Mouse (Mus musculus): ENCODE measurements around the gene Adamts14. TPM values are rescaled to one million over a fixed set of nuclear protein-coding genes. Genes with fewer than 3 reads are reported as not detected.

The Adamts14 gene
- polyA plus RNA-seq, 2 experiments = 0.13 to 0.21 TPM

DNA sequence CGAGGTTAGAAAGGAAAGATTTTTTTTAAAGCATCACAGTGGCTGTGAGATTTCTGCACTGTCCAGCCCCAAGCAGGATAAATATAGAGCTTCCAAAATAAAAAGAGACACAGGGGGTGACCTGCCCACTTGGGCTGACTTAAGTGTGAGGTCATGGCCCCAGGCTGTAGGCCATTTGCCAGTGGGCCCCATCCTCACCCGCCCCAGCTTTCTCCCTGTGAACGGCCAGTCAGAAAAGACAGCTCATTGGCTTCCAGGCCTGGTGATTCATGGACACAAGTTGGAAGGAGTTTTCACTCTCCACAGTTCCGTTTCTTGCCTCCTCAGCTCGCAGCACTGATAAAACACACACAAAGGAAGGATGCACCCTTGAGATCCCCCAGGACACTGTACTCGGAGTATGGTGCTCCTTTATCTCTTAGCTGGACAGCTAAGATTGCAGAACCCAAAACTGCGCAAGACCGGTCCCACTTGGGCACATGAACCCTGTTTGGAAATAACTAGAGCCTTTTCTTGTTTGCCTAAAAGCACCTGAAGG is 1.1 kb downstream of the Adamts14 start:
- H3K9me3 ChIP-seq (ENCODE audit: control insufficient read depth, low read length) = no peaks in the 10 kb centered on the region
- H3K4me2 ChIP-seq (ENCODE audit: low read depth) = no peak overlapping the region
- DNase-seq (ENCODE audit: low read depth in 3 of 3, low spot score in 3 of 3) = no peak
- TF ChIP-seq EP300 (IDR thresholded peaks at IDR 0.05; ENCODE audit: low read depth) = no peak
- no peak for TF ChIP-seq CTCF (IDR thresholded peaks at IDR 0.05; ENCODE audit: low read depth)
- H3K27me3 ChIP-seq (ENCODE audit: control insufficient read depth, insufficient read depth, low read length) = peaks cover 20% of the 10 kb centered on the region
- H3K4me1 ChIP-seq (replicated peaks; ENCODE audit: control insufficient read depth in 2 of 2, insufficient read depth in 2 of 2, low read length in 1 of 2) = 0 out of 4 replicates have a peak, but pooled peaks cover 0 to 3% of the 10 kb centered on the region in 2 experiments
- 42% methylated on average over 8 of the region's 8 CpGs for WGBS (ENCODE audit: insufficient replicate concordance)
- H3K27ac ChIP-seq = no peak overlapping the region
- no peak for ATAC-seq (ENCODE audit: insufficient read depth)
- H3K36me3 ChIP-seq (replicated peaks; ENCODE audit: control insufficient read depth, insufficient read depth, low read depth) = no peaks in the 10 kb centered on the region
- no peak overlapping the region for H3K9ac ChIP-seq (replicated peaks)
- H3K4me3 ChIP-seq (ENCODE audit: insufficient read depth in 1 of 2, low read depth in 2 of 2, low read length in 2 of 2) = no peak overlapping the region

- WGBS (ENCODE audit: insufficient replicate concordance) = 41% methylated on average over 5 of the region's 5 CpGs
- H3K4me2 ChIP-seq (ENCODE audit: low read depth) = no peak overlapping the region
- H3K4me3 ChIP-seq (ENCODE audit: insufficient read depth in 1 of 2, low read depth in 2 of 2, low read length in 2 of 2) = no peak overlapping the region
- TF ChIP-seq EP300 (IDR thresholded peaks at IDR 0.05; ENCODE audit: low read depth) = no peak
- no peak for TF ChIP-seq CTCF (IDR thresholded peaks at IDR 0.05; ENCODE audit: low read depth)
- no peak for ATAC-seq (ENCODE audit: insufficient read depth)
- peaks cover 2% of the 10 kb centered on the region for H3K27me3 ChIP-seq (ENCODE audit: control insufficient read depth, insufficient read depth, low read length)
- no peaks in the 10 kb centered on the region for H3K4me1 ChIP-seq (replicated peaks; ENCODE audit: control insufficient read depth in 2 of 2, insufficient read depth in 2 of 2, low read length in 1 of 2)
- H3K27ac ChIP-seq = no peak overlapping the region
- H3K9ac ChIP-seq (replicated peaks) = no peak overlapping the region
- DNase-seq (ENCODE audit: low read depth in 3 of 3, low spot score in 3 of 3) = no peak
- no peaks in the 10 kb centered on the region for H3K9me3 ChIP-seq (ENCODE audit: control insufficient read depth, low read length)
- H3K36me3 ChIP-seq (replicated peaks; ENCODE audit: control insufficient read depth, insufficient read depth, low read depth) = no peaks in the 10 kb centered on the region
These were observed 5.9 kb downstream of the Adamts14 start for GRCm38 (mm10) chr10:61267378-61267777.

DNA sequence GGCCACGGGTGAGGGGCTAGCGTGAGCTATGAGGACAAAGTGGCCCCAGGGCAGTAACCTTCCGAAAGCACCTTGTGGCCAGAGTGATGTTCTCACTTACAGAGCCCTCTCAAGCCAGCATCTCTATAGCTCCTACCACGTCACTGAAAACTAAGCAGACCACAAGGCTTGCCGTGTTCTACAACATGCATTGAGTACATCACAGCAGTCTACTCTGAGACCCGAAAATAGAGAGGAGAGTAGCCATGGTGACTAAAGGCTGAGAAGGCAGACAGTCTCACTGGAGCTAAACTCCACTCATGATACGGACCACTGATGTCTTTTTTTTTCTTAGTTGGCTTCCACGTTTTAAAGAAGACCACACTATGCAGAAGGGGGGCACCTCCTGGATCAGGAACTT is 9.6 kb downstream of the Adamts14 start:
- no peak for DNase-seq (ENCODE audit: low read depth in 3 of 3, low spot score in 3 of 3)
- no peaks in the 10 kb centered on the region for H3K4me1 ChIP-seq (replicated peaks; ENCODE audit: control insufficient read depth in 2 of 2, insufficient read depth in 2 of 2, low read length in 1 of 2)
- no peaks in the 10 kb centered on the region for H3K36me3 ChIP-seq (replicated peaks; ENCODE audit: control insufficient read depth, insufficient read depth, low read depth)
- no peak overlapping the region for H3K4me3 ChIP-seq (ENCODE audit: insufficient read depth in 1 of 2, low read depth in 2 of 2, low read length in 2 of 2)
- TF ChIP-seq EP300 (IDR thresholded peaks at IDR 0.05; ENCODE audit: low read depth) (no peak), CTCF (IDR thresholded peaks at IDR 0.05; ENCODE audit: low read depth) (no peak)
- H3K9ac ChIP-seq (replicated peaks) = no peak overlapping the region
- no peaks in the 10 kb centered on the region for H3K27me3 ChIP-seq (ENCODE audit: control insufficient read depth, insufficient read depth, low read length)
- H3K4me2 ChIP-seq (ENCODE audit: low read depth) = no peak overlapping the region
- no peak overlapping the region for H3K27ac ChIP-seq
- ATAC-seq (ENCODE audit: insufficient read depth) = no peak
- 48% methylated on average over 8 of the region's 8 CpGs for WGBS (ENCODE audit: insufficient replicate concordance)
- H3K9me3 ChIP-seq (ENCODE audit: control insufficient read depth, low read length) = no peaks in the 10 kb centered on the region

DNA sequence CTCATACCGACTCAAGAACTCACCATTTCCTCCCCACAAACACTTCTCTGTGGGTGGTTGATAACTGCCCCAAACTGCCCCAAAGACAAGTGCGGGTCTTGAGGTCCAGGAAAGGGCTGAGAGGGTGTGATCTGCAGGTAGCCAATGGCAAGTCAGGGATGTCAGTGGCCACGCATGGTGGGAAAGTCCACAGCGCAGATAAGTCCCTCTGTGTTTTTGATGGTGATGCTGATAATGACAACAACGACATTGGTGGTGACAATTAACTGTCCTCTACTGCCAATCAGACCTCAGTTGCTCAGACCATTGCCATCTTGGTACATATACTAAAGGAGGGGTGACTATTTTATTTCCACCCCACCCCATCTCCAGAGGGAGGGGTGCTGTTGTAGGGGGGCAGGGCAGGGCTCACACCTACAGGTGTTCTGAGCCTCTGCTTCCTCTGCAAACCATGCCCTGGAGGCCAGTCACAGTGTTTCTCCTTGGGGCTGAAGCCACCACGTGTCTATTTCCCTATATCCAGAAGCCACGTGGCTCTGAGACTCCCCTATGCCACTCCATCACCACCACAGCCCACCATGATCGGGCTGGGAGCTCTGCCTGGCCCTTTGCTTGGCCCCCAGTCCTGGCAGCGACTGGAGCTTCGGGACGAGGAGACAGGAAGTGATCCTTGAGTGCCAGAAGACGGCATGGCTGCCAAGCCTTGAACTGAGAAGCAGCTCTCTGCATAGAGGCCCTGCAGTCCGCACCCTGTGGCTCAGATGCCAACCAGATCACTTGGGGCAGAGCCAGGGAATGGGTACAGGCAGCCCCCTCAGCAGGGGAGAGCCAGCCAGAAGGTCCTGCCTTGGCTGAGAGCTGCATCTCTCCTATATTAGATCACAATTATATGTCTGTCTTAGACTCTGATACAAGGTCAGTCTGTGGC is 11.7 kb downstream of the Adamts14 start:
- WGBS (ENCODE audit: insufficient replicate concordance) = 27% methylated on average over 13 of the region's 13 CpGs

DNA sequence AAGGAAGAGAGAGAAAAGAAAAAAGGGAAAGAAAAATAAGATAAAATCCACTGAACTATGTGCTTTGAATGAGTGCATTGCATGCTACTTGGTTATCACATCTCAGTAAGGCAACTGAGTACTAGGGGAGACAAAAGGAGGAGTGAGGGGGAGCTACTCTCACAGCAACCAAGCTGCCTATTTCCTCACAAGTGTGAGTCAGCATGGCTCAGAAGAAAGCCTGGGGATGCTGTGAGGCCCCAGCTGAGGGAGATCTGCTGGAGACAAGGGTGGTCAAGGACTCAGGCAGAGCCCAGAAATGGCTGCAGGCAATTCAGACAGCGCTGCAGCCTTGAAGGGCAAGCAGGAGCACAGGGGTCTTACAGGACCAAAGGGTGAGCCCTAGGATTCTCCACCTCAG is 15.1 kb downstream of the Adamts14 start:
- DNase-seq (ENCODE audit: low read depth in 3 of 3, low spot score in 3 of 3) (no peak), ATAC-seq (ENCODE audit: insufficient read depth) (no peak)
- Histone ChIP-seq H3K27me3 (ENCODE audit: control insufficient read depth, insufficient read depth, low read length) (no peaks in the 10 kb centered on the region), H3K4me3 (ENCODE audit: insufficient read depth in 1 of 2, low read depth in 2 of 2, low read length in 2 of 2) (no peak overlapping the region), H3K36me3 (replicated peaks; ENCODE audit: control insufficient read depth, insufficient read depth, low read depth) (no peaks in the 10 kb centered on the region), H3K9me3 (ENCODE audit: control insufficient read depth, low read length) (no peaks in the 10 kb centered on the region), H3K4me2 (ENCODE audit: low read depth) (no peak overlapping the region), H3K27ac (no peak overlapping the region), H3K4me1 (replicated peaks; ENCODE audit: control insufficient read depth in 2 of 2, insufficient read depth in 2 of 2, low read length in 1 of 2) (no peaks in the 10 kb centered on the region), H3K9ac (replicated peaks) (no peak overlapping the region)
- no peak for TF ChIP-seq EP300 (IDR thresholded peaks at IDR 0.05; ENCODE audit: low read depth)
- TF ChIP-seq CTCF (IDR thresholded peaks at IDR 0.05; ENCODE audit: low read depth) = no peak
- WGBS (ENCODE audit: insufficient replicate concordance) = 61% methylated on average over 1 of the region's 1 CpGs

More for the DNA sequence above, 11.7 kb downstream of the Adamts14 start:
- DNase-seq (ENCODE audit: low read depth in 3 of 3, low spot score in 3 of 3) (no peak), ATAC-seq (ENCODE audit: insufficient read depth) (no peak)
- Histone ChIP-seq H3K4me3 (ENCODE audit: insufficient read depth in 1 of 2, low read depth in 2 of 2, low read length in 2 of 2) (no peak overlapping the region), H3K27ac (no peak overlapping the region), H3K36me3 (replicated peaks; ENCODE audit: control insufficient read depth, insufficient read depth, low read depth) (no peaks in the 10 kb centered on the region), H3K27me3 (ENCODE audit: control insufficient read depth, insufficient read depth, low read length) (no peaks in the 10 kb centered on the region), H3K9ac (replicated peaks) (no peak overlapping the region), H3K4me1 (replicated peaks; ENCODE audit: control insufficient read depth in 2 of 2, insufficient read depth in 2 of 2, low read length in 1 of 2) (no peaks in the 10 kb centered on the region), H3K4me2 (ENCODE audit: low read depth) (no peak overlapping the region), H3K9me3 (ENCODE audit: control insufficient read depth, low read length) (no peaks in the 10 kb centered on the region)
- TF ChIP-seq CTCF (IDR thresholded peaks at IDR 0.05; ENCODE audit: low read depth) (no peak), EP300 (IDR thresholded peaks at IDR 0.05; ENCODE audit: low read depth) (no peak)

Data from liver, embryonic 14.5 days (tissue).